Mouse (Mus musculus) urinary bladder, postnatal 14 days (tissue): ENCODE measurements at regions not wholly inside any gene's neighbourhood (a gene's known extent, or its start where the extent isn't known, plus 50 kb on each side); places are given as distances from the start of the nearest gene placed in this dataset.
A peak's percentile ranks its signal among the peaks of the same experiment; 100 is the strongest.

ENCODE experiments used
- DNase-seq: peaks from one replicate; pipeline ENCODE4 v3.0.0; 2021; ENCODE audit warnings: low spot score

DNA sequence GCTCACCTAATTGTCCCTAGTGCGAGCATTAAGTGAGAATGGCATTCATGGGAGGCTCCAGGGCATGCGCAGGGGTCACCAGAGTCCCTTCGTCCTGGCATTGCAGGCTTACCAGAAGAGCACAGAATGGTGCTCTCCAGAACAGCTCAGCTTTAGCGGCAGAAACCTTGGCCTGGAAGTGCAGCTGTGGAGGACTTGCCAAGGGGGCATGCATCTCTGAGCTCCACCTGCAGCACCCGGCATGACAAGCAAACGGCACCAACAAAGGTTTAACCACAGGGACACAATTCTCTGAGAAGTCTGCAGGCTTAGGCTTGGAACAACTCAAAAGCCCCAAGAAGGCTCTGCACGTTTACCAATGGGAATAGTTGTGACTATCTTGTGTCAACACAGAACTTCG lies 128.4 kb downstream of the Rpap3 start:
- no peak for DNase-seq

GRCm38 (mm10) chr15:97572639-97573038 lies 133.0 kb downstream of the Rpap3 start:
- DNase-seq, result no peak

DNA sequence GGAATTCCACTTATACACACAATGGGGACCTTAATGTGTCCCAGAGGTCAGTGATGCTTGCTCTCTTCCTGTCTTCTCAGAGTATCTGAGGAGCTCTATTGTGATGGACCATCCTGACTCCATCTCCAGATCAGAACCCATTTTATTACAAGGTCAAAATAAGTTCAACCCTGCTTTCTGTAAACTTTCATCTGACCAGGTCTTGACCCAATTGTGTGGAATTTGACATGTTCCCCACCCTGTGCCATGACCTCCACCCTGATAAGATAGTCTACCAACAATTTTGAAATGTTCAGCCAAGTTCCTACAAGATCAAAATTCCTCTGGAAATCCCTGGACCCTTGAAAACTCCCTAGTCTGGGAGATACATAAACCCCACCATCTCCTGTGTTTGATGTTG lies 133.7 kb downstream of the Rpap3 start:
- no peak for DNase-seq

GRCm38 (mm10) chr15:97560096-97560495 lies 145.5 kb downstream of the Rpap3 start:
- DNase-seq, result no peak

DNA sequence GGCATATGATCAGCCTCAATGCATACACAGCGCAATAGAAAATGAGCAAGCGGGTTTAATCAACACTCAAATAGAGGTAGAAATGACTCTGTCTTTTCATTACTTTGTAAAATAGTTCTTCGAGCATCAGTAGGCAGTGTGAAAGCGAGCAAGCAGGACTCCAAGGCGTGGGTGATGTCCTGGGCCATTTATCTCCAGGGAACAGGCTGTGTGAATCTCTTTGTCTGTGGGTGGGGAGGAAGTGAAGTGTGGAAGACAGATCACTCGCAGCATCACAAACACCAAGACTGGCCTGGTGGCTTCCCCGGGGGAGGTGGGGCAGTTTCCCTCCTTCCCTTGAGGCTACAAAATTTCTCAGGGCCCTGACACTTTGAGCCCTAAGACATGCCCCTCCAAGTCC lies 146.9 kb downstream of the Rpap3 start:
- DNase-seq, result no peak

DNA sequence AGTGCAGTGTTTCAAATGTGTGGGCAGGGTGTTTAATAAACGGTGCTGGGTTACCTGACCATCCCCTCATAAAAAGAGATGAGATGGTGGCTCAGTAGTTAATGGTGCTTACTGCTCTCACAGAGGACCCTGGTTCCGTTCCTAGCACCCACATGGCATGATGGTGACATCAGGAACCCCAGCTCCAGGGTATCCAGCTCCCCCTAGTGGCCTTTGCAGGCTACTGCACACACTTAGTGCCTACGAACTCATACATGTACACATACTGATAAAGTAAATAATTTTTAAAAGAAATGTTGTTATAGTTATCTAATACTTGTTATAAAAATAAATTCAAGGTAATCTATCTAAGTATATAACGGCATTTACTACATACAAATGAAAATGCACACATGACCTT lies 157.3 kb downstream of the Rpap3 start:
- DNase-seq, result no peak

- no peak for DNase-seq
These were observed 160.6 kb downstream of the Rpap3 start for GRCm38 (mm10) chr15:97545034-97545433.

DNA sequence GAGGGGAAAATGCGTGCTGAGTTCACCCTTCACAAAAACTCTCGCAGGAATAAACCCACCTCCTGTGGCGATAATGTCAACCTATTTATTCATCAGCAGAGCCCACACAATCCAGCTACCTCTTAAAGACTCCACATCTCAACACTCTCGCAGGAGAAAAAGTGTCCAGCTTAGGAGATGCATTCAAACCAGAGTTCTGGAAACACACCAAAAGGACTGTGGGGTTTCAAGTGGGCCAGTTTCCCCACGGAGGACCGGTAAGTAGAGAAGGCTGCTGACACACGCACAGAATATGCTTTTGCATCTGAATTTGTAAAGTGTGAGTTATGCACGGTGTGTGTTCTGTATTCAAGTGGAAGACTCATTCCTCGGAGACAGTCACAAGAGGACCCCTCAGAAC lies 164.0 kb downstream of the Rpap3 start:
- no peak for DNase-seq

DNA sequence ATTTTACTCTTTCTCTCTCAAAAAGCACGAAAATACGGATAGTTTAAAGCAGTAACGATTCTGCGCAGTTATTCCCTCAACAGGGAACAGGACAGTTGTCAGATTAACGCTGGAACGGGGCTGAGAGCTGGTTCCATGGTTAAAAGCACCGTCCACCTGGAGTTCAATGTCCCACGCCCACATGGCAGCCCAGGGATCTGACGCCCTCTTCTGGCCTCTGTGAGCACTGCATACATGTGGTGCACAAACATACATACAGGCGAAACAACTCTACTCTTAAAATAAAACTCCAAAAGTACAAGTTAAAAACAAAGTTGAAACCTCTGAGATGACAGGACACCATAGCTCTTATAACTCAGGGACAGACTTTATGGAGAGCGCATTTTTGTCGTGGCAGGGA lies 169.5 kb downstream of the Rpap3 start:
- no peak for DNase-seq

- DNase-seq, result no peak
These were observed 170.7 kb downstream of the Rpap3 start for GRCm38 (mm10) chr15:97534878-97535277.

DNA sequence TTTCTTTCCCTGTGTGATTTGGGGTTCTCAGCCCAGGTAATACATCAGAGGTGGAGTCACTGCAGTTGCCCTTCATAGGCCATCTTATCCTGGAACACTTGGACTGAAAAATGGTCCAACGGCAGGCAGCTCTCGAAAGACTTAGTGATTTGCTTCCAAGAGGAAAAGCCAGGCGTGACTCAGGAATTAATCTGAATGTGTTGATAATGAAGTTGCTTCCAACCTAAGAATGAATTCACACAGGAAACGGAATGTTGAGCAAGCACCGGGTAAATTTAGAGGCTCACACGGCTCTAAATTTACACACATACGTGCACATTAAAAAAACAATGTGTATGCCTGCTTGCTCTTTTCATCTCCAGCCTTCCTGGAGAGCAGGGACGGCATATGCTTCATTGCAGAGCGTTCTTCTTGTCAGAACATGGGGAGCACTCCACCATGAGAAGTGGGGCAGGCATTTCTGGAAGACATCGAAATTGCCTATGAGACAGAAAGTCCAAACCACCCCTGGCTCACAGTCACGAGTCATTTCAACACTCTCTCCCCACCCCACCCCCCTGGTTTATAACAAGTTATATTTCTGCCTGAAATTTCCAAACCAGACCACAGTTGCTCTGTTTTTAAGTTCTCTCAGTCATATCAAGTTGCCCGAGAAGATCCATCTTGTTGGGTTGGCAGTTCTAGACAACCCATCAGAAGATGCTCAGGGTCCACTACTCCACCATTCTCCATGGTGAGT lies 171.9 kb downstream of the Rpap3 start:
- DNase-seq, result peak; percentile 4

DNA sequence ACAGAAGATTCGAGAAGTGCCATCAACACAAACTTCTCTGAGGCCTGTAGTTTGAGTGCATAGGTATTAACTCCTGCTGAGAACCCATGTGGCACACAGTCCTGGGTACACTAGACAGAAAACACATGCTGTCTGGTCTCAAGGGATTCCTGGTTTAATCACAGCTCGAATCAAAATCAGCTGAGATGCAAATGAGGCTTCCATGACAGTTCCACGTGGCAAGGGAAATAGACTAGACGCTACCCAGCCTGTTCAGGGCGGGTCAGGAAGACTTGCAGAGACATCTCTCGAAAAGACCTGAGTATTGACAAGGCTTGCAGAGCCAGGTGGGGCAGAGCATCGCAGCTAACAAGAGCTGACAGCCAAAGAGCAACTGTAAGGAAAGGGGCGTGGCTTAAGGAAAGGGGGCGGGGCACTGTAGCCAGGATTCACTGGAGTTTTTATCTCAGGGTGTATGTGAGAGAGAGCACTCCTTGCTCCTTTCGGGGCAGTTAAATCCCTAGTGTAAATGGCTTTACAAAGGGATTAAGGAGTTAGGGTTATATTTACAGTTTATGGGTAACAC lies 173.2 kb downstream of the Rpap3 start:
- peak; percentile 11 for DNase-seq

DNA sequence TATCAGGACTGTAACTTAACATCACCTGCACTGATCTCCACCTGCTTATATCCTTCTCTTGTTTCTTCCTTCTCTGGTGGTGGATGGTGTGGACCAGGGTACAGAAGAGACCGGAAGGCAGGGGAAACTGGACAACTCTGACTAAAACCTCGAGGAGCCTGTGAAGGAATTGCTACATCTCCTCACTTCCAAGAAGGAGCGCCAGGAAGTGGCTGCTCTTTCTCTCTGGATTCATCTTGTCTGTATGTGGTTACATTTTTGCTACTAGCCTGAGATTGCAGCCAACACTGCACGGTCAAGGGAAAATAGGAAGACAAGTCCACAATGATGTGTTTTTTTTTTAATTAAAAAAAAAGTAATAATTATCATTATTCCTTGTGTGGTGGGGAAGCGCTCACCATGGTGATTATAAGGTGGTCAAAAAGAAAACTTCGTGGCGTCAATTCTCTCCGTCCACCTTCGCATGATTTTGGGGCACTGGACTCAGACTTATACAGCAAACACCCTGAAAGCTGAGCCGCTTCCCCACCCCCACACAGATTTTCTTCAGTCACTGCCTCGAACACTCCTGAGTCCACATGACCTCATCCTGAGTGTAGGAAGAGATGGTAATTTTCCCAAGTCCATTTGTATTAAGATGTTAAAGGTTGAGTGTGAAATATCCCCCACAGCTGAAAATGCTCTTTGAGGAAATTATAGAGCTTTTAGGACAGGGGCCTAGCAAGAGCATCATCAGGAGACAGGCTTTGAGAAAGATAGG lies 177.2 kb downstream of the Rpap3 start:
- DNase-seq, result no peak

DNA sequence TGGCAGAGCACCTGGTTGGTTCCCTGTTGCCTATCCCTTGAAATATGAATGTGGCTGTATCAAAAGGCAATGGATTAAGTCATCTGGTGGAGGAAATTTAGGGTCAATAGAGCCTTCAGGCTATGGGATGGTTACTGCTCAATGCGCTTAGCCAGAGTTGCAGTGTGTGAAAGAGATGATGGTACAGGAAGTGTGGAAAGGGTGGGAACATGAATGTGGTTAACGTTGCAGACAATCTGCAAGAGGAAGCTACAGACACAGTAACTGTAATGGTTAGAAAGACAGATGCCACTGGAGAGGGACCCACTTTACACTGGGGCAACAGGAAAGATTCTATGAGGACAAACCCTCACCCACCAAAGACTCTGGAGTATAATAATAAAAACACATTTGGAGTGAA lies 185.2 kb downstream of the Rpap3 start:
- no peak for DNase-seq

- DNase-seq, result no peak
These were observed 185.7 kb downstream of the Rpap3 start for GRCm38 (mm10) chr15:97519919-97520345.

DNA sequence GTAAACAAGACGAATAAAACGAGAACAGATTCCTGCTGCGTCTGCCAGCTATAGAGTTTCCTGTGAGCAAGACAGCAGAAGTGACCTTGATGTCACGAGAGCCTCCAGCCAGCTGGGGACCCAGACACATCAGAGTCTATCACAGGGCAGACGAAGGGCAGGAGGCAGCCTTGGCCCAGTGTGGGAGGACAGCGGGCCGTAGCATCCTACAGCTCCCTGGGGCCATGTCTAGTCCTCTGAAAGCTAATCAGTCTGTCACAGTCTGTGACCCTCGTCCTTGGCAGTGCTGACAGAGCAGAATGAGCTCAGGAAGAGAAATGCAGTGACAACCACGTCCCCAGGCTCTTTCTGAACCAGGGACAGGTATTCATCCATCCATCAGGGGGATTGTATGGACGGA lies 187.7 kb downstream of the Rpap3 start:
- no peak for DNase-seq

GRCm38 (mm10) chr15:97517188-97517587 lies 188.4 kb downstream of the Rpap3 start:
- no peak for DNase-seq

DNA sequence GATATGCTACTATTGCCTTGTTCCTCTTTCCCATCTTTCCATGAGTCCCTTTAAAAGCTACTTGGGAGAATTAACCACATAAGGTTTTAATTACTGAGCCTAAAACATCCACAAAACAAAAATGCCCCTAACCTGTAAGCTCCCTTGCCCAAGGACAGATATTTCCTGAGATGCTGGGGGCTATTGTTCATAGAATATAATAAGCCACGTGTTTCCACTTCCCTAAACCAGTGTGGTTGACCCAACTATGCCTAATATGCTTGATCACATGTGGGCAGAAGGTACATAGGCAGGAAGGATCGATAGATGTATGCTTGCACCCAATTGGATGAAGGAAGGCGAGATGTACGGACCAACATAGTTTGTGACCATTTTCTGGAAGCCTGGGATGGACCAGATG lies 189.9 kb downstream of the Rpap3 start:
- no peak for DNase-seq

- DNase-seq, result no peak
These were observed 197.8 kb downstream of the Rpap3 start for GRCm38 (mm10) chr15:97507656-97508306.

GRCm38 (mm10) chr15:97507176-97507575 lies 198.4 kb downstream of the Rpap3 start:
- DNase-seq, result no peak

DNA sequence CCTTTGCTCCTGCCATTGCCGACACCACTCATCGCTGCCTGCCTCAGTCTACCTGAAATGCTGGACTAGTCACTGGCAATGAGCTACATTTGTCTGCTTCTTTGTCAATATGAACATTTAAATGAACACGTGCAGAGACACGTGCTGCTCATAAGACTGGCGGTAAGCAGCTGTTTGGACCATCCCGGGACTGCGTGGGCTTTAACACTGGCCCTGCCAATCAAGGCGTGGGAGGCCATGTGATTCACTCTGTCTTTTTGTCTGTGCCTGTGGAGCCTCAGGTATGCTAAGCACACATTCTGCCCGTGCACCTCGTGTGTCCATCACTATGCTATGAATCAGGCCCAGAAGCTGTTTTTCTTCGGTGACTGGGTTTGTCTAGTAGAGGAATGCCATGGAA lies 199.9 kb downstream of the Rpap3 start:
- no peak for DNase-seq

DNA sequence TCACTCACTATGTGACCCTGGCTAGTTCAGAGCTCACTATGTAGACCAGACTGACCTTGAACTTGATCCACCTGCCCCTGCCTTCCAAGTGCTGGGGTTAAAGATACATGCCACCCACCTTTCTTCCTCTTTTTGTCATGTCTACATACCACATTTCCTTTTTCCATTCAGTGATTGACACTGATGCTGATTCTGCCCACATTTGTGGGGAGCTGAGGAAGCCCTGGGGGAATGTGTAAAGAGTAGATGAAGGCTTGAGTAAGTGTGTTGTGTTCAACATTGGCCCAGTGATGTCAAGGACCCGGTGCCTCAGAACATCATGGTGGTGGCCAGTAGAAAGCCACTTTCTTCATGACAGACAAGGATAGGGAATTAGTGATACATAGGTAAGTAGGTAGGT lies 201.3 kb downstream of the Rpap3 start:
- DNase-seq, result no peak

- DNase-seq, result no peak
These were observed 203.6 kb downstream of the Rpap3 start for GRCm38 (mm10) chr15:97502056-97502455.
